Mouse (Mus musculus): Measurements from ENCODE around the gene Eno1.
"Not testable (repeated sequence)": the region's sequence is repeated elsewhere in the genome, so short reads cannot be mapped to it uniquely, and the experiment has no call there.

Gene Eno1

GRCm38 (mm10) chr4:150254416-150254815, 17.9 kb downstream of the Eno1 start:
- DNase-seq, result no peak

GRCm38 (mm10) chr4:150255181-150255580, 18.7 kb downstream of the Eno1 start:
- no peak for DNase-seq

GRCm38 (mm10) chr4:150257252-150258204, 21.0 kb downstream of the Eno1 start:
- DNase-seq, result peak; percentile 94

GRCm38 (mm10) chr4:150258388-150258787, 21.9 kb downstream of the Eno1 start:
- DNase-seq, result no peak

GRCm38 (mm10) chr4:150259577-150259976, 23.1 kb downstream of the Eno1 start:
- DNase-seq, result no peak

- DNase-seq, result no peak
Observed at GRCm38 (mm10) chr4:150260111-150260510, 23.6 kb downstream of the Eno1 start.

- no peak for DNase-seq
Observed at GRCm38 (mm10) chr4:150260745-150261144, 24.2 kb downstream of the Eno1 start.

- DNase-seq, result no peak
Observed at GRCm38 (mm10) chr4:150262301-150262700, 25.8 kb downstream of the Eno1 start.

GRCm38 (mm10) chr4:150264903-150265302, 28.4 kb downstream of the Eno1 start:
- DNase-seq, result peak; percentile 50

GRCm38 (mm10) chr4:150265471-150265870, 28.9 kb downstream of the Eno1 start:
- no peak for DNase-seq

GRCm38 (mm10) chr4:150266655-150267223, 30.2 kb downstream of the Eno1 start:
- DNase-seq, result peak; percentile 56

- no peak for DNase-seq
Observed at GRCm38 (mm10) chr4:150268674-150269653, 32.4 kb downstream of the Eno1 start.

GRCm38 (mm10) chr4:150269679-150270078, 33.2 kb downstream of the Eno1 start:
- no peak for DNase-seq

- not testable (repeated sequence) for DNase-seq
Observed at GRCm38 (mm10) chr4:150270718-150271117, 34.2 kb downstream of the Eno1 start.

GRCm38 (mm10) chr4:150272725-150273124, 36.2 kb downstream of the Eno1 start:
- peak; percentile 43 for DNase-seq

GRCm38 (mm10) chr4:150275531-150275930, 39.0 kb downstream of the Eno1 start:
- DNase-seq, result no peak

GRCm38 (mm10) chr4:150279336-150279735, 42.8 kb downstream of the Eno1 start:
- DNase-seq, result not testable (repeated sequence)

GRCm38 (mm10) chr4:150280002-150280401, 43.5 kb downstream of the Eno1 start:
- DNase-seq, result no peak

- no peak for DNase-seq
Observed at GRCm38 (mm10) chr4:150280459-150280858, 43.9 kb downstream of the Eno1 start.

- peak; percentile 99 for DNase-seq
Observed at GRCm38 (mm10) chr4:150281018-150281761, 44.7 kb downstream of the Eno1 start, which contains the start of gene Rere. Rere (plus strand) TSS chr4:150281646.

- peak; percentile 42 for DNase-seq
Observed at GRCm38 (mm10) chr4:150281891-150282630, 45.5 kb downstream of the Eno1 start.

All from lung, postnatal 14 days (tissue).